Mouse (Mus musculus) midbrain, embryonic 10.5 days (tissue): ENCODE data around the gene Dennd5b. TPM values are rescaled to one million over a fixed set of nuclear protein-coding genes. Genes with fewer than 3 reads are reported as not detected.
A peak's percentile ranks its signal among the peaks of the same experiment; 100 is the strongest.

Source experiments
- DNase-seq: peaks from one replicate; pipeline ENCODE4 v3.0.0-alpha.2; 2017; ENCODE audit warnings: low spot score
- H3K27ac ChIP-seq: fragments of 300-500 bp; sonication (generic); replicated peaks from 2 replicates; pipeline ENCODE4 v1.5.1; 2016; ENCODE audit warnings: mild to moderate bottlenecking
- H3K27me3 ChIP-seq: fragments of 300-500 bp; sonication (generic); 2 replicates; pipeline ENCODE4 v1.6.1; 2016; ENCODE audit warnings: low read depth, mild to moderate bottlenecking; ENCODE audit not compliant: poor library complexity, severe bottlenecking
- H3K36me3 ChIP-seq: fragments of 300-500 bp; sonication (generic); 2 replicates; pipeline ENCODE4 v1.6.1; 2016; ENCODE audit warnings: mild to moderate bottlenecking, moderate library complexity
- H3K4me1 ChIP-seq: fragments of 300-500 bp; sonication (generic); 2 replicates; pipeline ENCODE4 v1.6.1; 2016
- H3K4me3 ChIP-seq: fragments of 300-500 bp; sonication (generic); 2 replicates; pipeline ENCODE4 v1.5.1; 2016; ENCODE audit warnings: mild to moderate bottlenecking, moderate library complexity
- H3K9me3 ChIP-seq: fragments of 300-500 bp; sonication (generic); replicated peaks from 2 replicates; pipeline ENCODE4 v1.6.1; 2016; ENCODE audit warnings: mild to moderate bottlenecking
- WGBS: fragments of 180-500 bp; shearing (Covaris S2); methylation state at CpG from one replicate; pipeline ENCODE4 v1.1.7; 2016; 5-methylcytosine and 5-hydroxymethylcytosine counted together
- polyA plus RNA-seq: library from polyadenylated mRNA; unstranded; fragments of >200 nt; fragmentation: Nextera tagmentation; extraction: Ambion mirVana; gene quantifications from 2 replicates; pipeline ENCODE4 v1.2.1, GENCODE M21; 2016

Dennd5b gene
- polyA plus RNA-seq, 1 experiment from 2014 or later, result 11.9 TPM

GRCm38 (mm10) chr6:149050978-149051723 lies 50.3 kb downstream of the Dennd5b start:
- no peak overlapping the region for H3K27ac ChIP-seq
- 90% methylated on average over 4 of the region's 4 CpGs for WGBS
- H3K27me3 ChIP-seq, result no peaks in the 10 kb centered on the region
- peaks cover 15% of the 10 kb centered on the region for H3K36me3 ChIP-seq
- no peaks in the 10 kb centered on the region for H3K9me3 ChIP-seq
- no peak overlapping the region for H3K4me3 ChIP-seq
- DNase-seq, result no peak
- no peaks in the 10 kb centered on the region for H3K4me1 ChIP-seq

- peaks cover 26% of the 10 kb centered on the region for H3K36me3 ChIP-seq
- no peak overlapping the region for H3K27ac ChIP-seq
- H3K4me3 ChIP-seq, result no peak overlapping the region
- DNase-seq, result no peak
- no peaks in the 10 kb centered on the region for H3K9me3 ChIP-seq
- H3K27me3 ChIP-seq, result no peaks in the 10 kb centered on the region
- H3K4me1 ChIP-seq, result no peaks in the 10 kb centered on the region
- WGBS, result 87% methylated on average over 4 of the region's 4 CpGs
Measured at GRCm38 (mm10) chr6:149040099-149040498, 61.4 kb downstream of the Dennd5b start.

GRCm38 (mm10) chr6:149032198-149032597 lies 69.3 kb downstream of the Dennd5b start:
- Histone ChIP-seq H3K27me3 (no peaks in the 10 kb centered on the region), H3K4me3 (no peak overlapping the region), H3K9me3 (no peaks in the 10 kb centered on the region), H3K4me1 (no peaks in the 10 kb centered on the region), H3K36me3 (peaks cover 53% of the 10 kb centered on the region), H3K27ac (no peak overlapping the region)
- DNase-seq, result no peak
- WGBS, result 92% methylated on average over 5 of the region's 5 CpGs

GRCm38 (mm10) chr6:149031377-149031776 lies 70.1 kb downstream of the Dennd5b start:
- no peak overlapping the region for H3K4me3 ChIP-seq

GRCm38 (mm10) chr6:149018431-149018830 lies 83.0 kb downstream of the Dennd5b start:
- no peak overlapping the region for H3K27ac ChIP-seq
- no peak for DNase-seq
- no peak overlapping the region for H3K4me3 ChIP-seq
- no peaks in the 10 kb centered on the region for H3K9me3 ChIP-seq
- peaks cover 90% of the 10 kb centered on the region for H3K36me3 ChIP-seq
- H3K4me1 ChIP-seq, result no peaks in the 10 kb centered on the region
- H3K27me3 ChIP-seq, result no peaks in the 10 kb centered on the region
- WGBS, result 83% methylated on average over 5 of the region's 5 CpGs

More at GRCm38 (mm10) chr6:149031377-149031776, 70.1 kb downstream of the Dennd5b start:
- Histone ChIP-seq H3K4me1 (no peaks in the 10 kb centered on the region), H3K36me3 (peaks cover 57% of the 10 kb centered on the region), H3K27ac (no peak overlapping the region), H3K27me3 (no peaks in the 10 kb centered on the region), H3K9me3 (no peaks in the 10 kb centered on the region)
- no peak for DNase-seq

GRCm38 (mm10) chr6:149010766-149011301 lies 90.6 kb downstream of the Dennd5b start:
- Histone ChIP-seq H3K27ac (no peak overlapping the region), H3K9me3 (no peaks in the 10 kb centered on the region), H3K36me3 (peaks cover 97% of the 10 kb centered on the region), H3K4me1 (no peaks in the 10 kb centered on the region), H3K4me3 (no peak overlapping the region), H3K27me3 (no peaks in the 10 kb centered on the region)
- DNase-seq, result no peak

- H3K4me3 ChIP-seq, result no peak overlapping the region
- H3K9me3 ChIP-seq, result no peaks in the 10 kb centered on the region
- H3K4me1 ChIP-seq, result no peaks in the 10 kb centered on the region
- H3K27me3 ChIP-seq, result no peaks in the 10 kb centered on the region
- H3K36me3 ChIP-seq, result peaks cover 98% of the 10 kb centered on the region
- DNase-seq, result no peak
- H3K27ac ChIP-seq, result no peak overlapping the region
- WGBS, result 91% methylated on average over 7 of the region's 7 CpGs
Measured at GRCm38 (mm10) chr6:149005009-149005408, 96.5 kb downstream of the Dennd5b start.

GRCm38 (mm10) chr6:148994327-148994999 lies 107.0 kb downstream of the Dennd5b start:
- DNase-seq, result no peak
- Histone ChIP-seq H3K4me1 (peaks cover 42% of the 10 kb centered on the region), H3K9me3 (no peaks in the 10 kb centered on the region), H3K27me3 (no peaks in the 10 kb centered on the region), H3K27ac (peak overlapping the region; percentile 92; the same call in 1 of the 2 replicates), H3K36me3 (peaks cover 37% of the 10 kb centered on the region), H3K4me3 (no peak overlapping the region)
- 61% methylated on average over 5 of the region's 5 CpGs for WGBS

- peaks cover 38% of the 10 kb centered on the region for H3K36me3 ChIP-seq
- no peaks in the 10 kb centered on the region for H3K27me3 ChIP-seq
- peaks cover 42% of the 10 kb centered on the region for H3K4me1 ChIP-seq
- H3K4me3 ChIP-seq, result peak overlapping the region; percentile 32
- WGBS, result 11% methylated on average over 9 of the region's 9 CpGs
- H3K27ac ChIP-seq, result peak overlapping the region; percentile 92
- peak; percentile 50 for DNase-seq
- H3K9me3 ChIP-seq, result no peaks in the 10 kb centered on the region
Measured at GRCm38 (mm10) chr6:148993117-148994077, 108.1 kb downstream of the Dennd5b start.

- 15% methylated on average over 4 of the region's 4 CpGs for WGBS
- peak overlapping the region; percentile 92 for H3K27ac ChIP-seq
- H3K4me1 ChIP-seq, result peaks cover 42% of the 10 kb centered on the region
- H3K36me3 ChIP-seq, result peaks cover 32% of the 10 kb centered on the region
- peak overlapping the region; percentile 32 for H3K4me3 ChIP-seq
- H3K9me3 ChIP-seq, result no peaks in the 10 kb centered on the region
- DNase-seq, result peak; percentile 71
- H3K27me3 ChIP-seq, result no peaks in the 10 kb centered on the region
Measured at GRCm38 (mm10) chr6:148992373-148993116, 108.9 kb downstream of the Dennd5b start.

GRCm38 (mm10) chr6:148991660-148992372 lies 109.7 kb downstream of the Dennd5b start:
- Histone ChIP-seq H3K27ac (peak overlapping the region; percentile 92), H3K4me3 (peak overlapping the region; percentile 32), H3K27me3 (no peaks in the 10 kb centered on the region), H3K9me3 (no peaks in the 10 kb centered on the region), H3K36me3 (peaks cover 27% of the 10 kb centered on the region), H3K4me1 (peaks cover 42% of the 10 kb centered on the region)
- WGBS, result 23% methylated on average over 6 of the region's 6 CpGs
- no peak for DNase-seq
